Mouse (Mus musculus) hindbrain, embryonic 10.5 days (tissue): ENCODE results near the gene Fam185a. TPM values are rescaled to one million over a fixed set of nuclear protein-coding genes. Genes with fewer than 3 reads are reported as not detected.
A peak's percentile ranks its signal among the peaks of the same experiment; 100 is the strongest.

Experiments
- DNase-seq: peaks from one replicate; pipeline ENCODE4 v3.0.0-alpha.2; 2017; ENCODE audit warnings: low spot score
- H3K27ac ChIP-seq: fragments of 300-500 bp; sonication (generic); 2 replicates; pipeline ENCODE4 v1.5.1; 2016; ENCODE audit warnings: mild to moderate bottlenecking, moderate library complexity
- H3K27me3 ChIP-seq: fragments of 300-500 bp; sonication (generic); 2 replicates; pipeline ENCODE4 v1.6.1; 2016; ENCODE audit warnings: mild to moderate bottlenecking; ENCODE audit not compliant: poor library complexity, insufficient read depth, severe bottlenecking
- H3K36me3 ChIP-seq: fragments of 300-500 bp; sonication (generic); 2 replicates; pipeline ENCODE4 v1.6.1; 2016; ENCODE audit warnings: mild to moderate bottlenecking, moderate library complexity
- H3K4me1 ChIP-seq: fragments of 300-500 bp; sonication (generic); replicated peaks from 2 replicates; pipeline ENCODE4 v1.6.1; 2016; ENCODE audit warnings: mild to moderate bottlenecking
- H3K4me3 ChIP-seq: fragments of 300-500 bp; sonication (generic); 2 replicates; pipeline ENCODE4 v1.5.1; 2016; ENCODE audit warnings: mild to moderate bottlenecking, moderate library complexity
- H3K9me3 ChIP-seq: fragments of 300-500 bp; sonication (generic); 2 replicates; pipeline ENCODE4 v1.6.1; 2016; ENCODE audit warnings: mild to moderate bottlenecking, moderate library complexity
- WGBS: fragments of 180-500 bp; shearing (Covaris S2); methylation state at CpG from one replicate; pipeline ENCODE4 v1.1.7; 2016; 5-methylcytosine and 5-hydroxymethylcytosine counted together
- polyA plus RNA-seq: library from polyadenylated mRNA; unstranded; fragments of >200 nt; fragmentation: Nextera tagmentation; extraction: Ambion mirVana; gene quantifications from 2 replicates; pipeline ENCODE4 v1.2.1, GENCODE M21; 2016

The Fam185a gene
- 4.6 TPM in 2 replicates for polyA plus RNA-seq

- no peaks in the 10 kb centered on the region for H3K27me3 ChIP-seq
- H3K36me3 ChIP-seq, result no peaks in the 10 kb centered on the region
- peak within 1 kb of the TSS; percentile 91 for H3K4me3 ChIP-seq
- no peaks in the 10 kb centered on the region for H3K9me3 ChIP-seq
- H3K4me1 ChIP-seq, result peaks cover 19% of the 10 kb centered on the region
- peak within 1 kb of the TSS; percentile 84 for H3K27ac ChIP-seq
- WGBS, result under 1% methylated on average over 68 of the region's 68 CpGs
- peak; percentile 92 for DNase-seq
Measured at GRCm38 (mm10) chr5:21424614-21425602, at the start of gene Fam185a, which contains the start of gene Ccdc146. Fam185a (plus strand) TSS chr5:21424958. Ccdc146 (minus strand) TSS chr5:21424677.

- H3K4me1 ChIP-seq, result peaks cover 14% of the 10 kb centered on the region; the same call in 1 of the 2 replicates
- DNase-seq, result no peak
- H3K27ac ChIP-seq, result no peak overlapping the region
- H3K9me3 ChIP-seq, result no peaks in the 10 kb centered on the region
- H3K4me3 ChIP-seq, result no peak overlapping the region
- 71% methylated on average over 4 of the region's 4 CpGs for WGBS
- peaks cover 12% of the 10 kb centered on the region; the same call in 1 of the 2 replicates for H3K27me3 ChIP-seq
- no peaks in the 10 kb centered on the region for H3K36me3 ChIP-seq
Measured at GRCm38 (mm10) chr5:21376935-21377334, 47.8 kb upstream of the Fam185a start.

- DNase-seq, result no peak
- 83% methylated on average over 2 of the region's 2 CpGs for WGBS
Measured at GRCm38 (mm10) chr5:21378397-21378796, 46.4 kb upstream of the Fam185a start.

GRCm38 (mm10) chr5:21381986-21382385 lies 42.8 kb upstream of the Fam185a start:
- Histone ChIP-seq H3K9me3 (no peaks in the 10 kb centered on the region), H3K4me1 (peaks cover 8% of the 10 kb centered on the region)
- DNase-seq, result no peak

More at GRCm38 (mm10) chr5:21378397-21378796, 46.4 kb upstream of the Fam185a start:
- H3K27ac ChIP-seq, result no peak overlapping the region
- peaks cover 6% of the 10 kb centered on the region; the same call in 1 of the 2 replicates for H3K27me3 ChIP-seq
- H3K9me3 ChIP-seq, result no peaks in the 10 kb centered on the region
- H3K4me3 ChIP-seq, result no peak overlapping the region
- peaks cover 1% of the 10 kb centered on the region for H3K4me1 ChIP-seq
- no peaks in the 10 kb centered on the region for H3K36me3 ChIP-seq

GRCm38 (mm10) chr5:21382678-21383077 lies 42.1 kb upstream of the Fam185a start:
- DNase-seq, result no peak
- H3K4me3 ChIP-seq, result no peak overlapping the region
- H3K27ac ChIP-seq, result no peak overlapping the region
- no peaks in the 10 kb centered on the region for H3K36me3 ChIP-seq
- H3K27me3 ChIP-seq, result no peaks in the 10 kb centered on the region
- peaks cover 8% of the 10 kb centered on the region for H3K4me1 ChIP-seq
- 76% methylated on average over 6 of the region's 6 CpGs for WGBS
- H3K9me3 ChIP-seq, result no peaks in the 10 kb centered on the region

More at GRCm38 (mm10) chr5:21381986-21382385, 42.8 kb upstream of the Fam185a start:
- 77% methylated on average over 6 of the region's 6 CpGs for whole genome bisulfite sequencing
- no peaks in the 10 kb centered on the region for H3K36me3 ChIP-seq
- no peaks in the 10 kb centered on the region for H3K27me3 ChIP-seq
- H3K27ac ChIP-seq, result no peak overlapping the region
- no peak overlapping the region for H3K4me3 ChIP-seq

- H3K4me3 ChIP-seq, result no peak overlapping the region
- 47% methylated on average over 14 of the region's 14 CpGs for WGBS
- peaks cover 8% of the 10 kb centered on the region for H3K4me1 ChIP-seq
- no peak overlapping the region for H3K27ac ChIP-seq
- no peaks in the 10 kb centered on the region for H3K9me3 ChIP-seq
- H3K36me3 ChIP-seq, result no peaks in the 10 kb centered on the region
- DNase-seq, result no peak
- no peaks in the 10 kb centered on the region for H3K27me3 ChIP-seq
Measured at GRCm38 (mm10) chr5:21383392-21384251, 41.1 kb upstream of the Fam185a start.

- no peak overlapping the region for H3K27ac ChIP-seq
- peaks cover 8% of the 10 kb centered on the region for H3K4me1 ChIP-seq
- WGBS, result 80% methylated on average over 13 of the region's 13 CpGs
- H3K9me3 ChIP-seq, result no peaks in the 10 kb centered on the region
- H3K27me3 ChIP-seq, result no peaks in the 10 kb centered on the region
- no peaks in the 10 kb centered on the region for H3K36me3 ChIP-seq
- H3K4me3 ChIP-seq, result no peak overlapping the region
- no peak for DNase-seq
Measured at GRCm38 (mm10) chr5:21384252-21384960, 40.4 kb upstream of the Fam185a start.

GRCm38 (mm10) chr5:21384976-21385375 lies 39.8 kb upstream of the Fam185a start:
- WGBS, result 95% methylated on average over 9 of the region's 9 CpGs
- no peak overlapping the region for H3K27ac ChIP-seq
- no peaks in the 10 kb centered on the region for H3K27me3 ChIP-seq

GRCm38 (mm10) chr5:21386432-21386831 lies 38.3 kb upstream of the Fam185a start:
- 92% methylated on average over 4 of the region's 4 CpGs for WGBS
- Histone ChIP-seq H3K27me3 (no peaks in the 10 kb centered on the region), H3K27ac (no peak overlapping the region), H3K4me1 (peaks cover 8% of the 10 kb centered on the region), H3K36me3 (no peaks in the 10 kb centered on the region), H3K4me3 (no peak overlapping the region), H3K9me3 (no peaks in the 10 kb centered on the region)
- no peak for DNase-seq

More at GRCm38 (mm10) chr5:21384976-21385375, 39.8 kb upstream of the Fam185a start:
- Histone ChIP-seq H3K4me1 (peaks cover 8% of the 10 kb centered on the region), H3K4me3 (no peak overlapping the region), H3K9me3 (no peaks in the 10 kb centered on the region), H3K36me3 (no peaks in the 10 kb centered on the region)
- no peak for DNase-seq

- Histone ChIP-seq H3K4me3 (no peak overlapping the region), H3K27me3 (no peaks in the 10 kb centered on the region), H3K9me3 (no peaks in the 10 kb centered on the region), H3K27ac (no peak overlapping the region), H3K4me1 (peaks cover 8% of the 10 kb centered on the region), H3K36me3 (no peaks in the 10 kb centered on the region)
- no peak for DNase-seq
Measured at GRCm38 (mm10) chr5:21387340-21387739, 37.4 kb upstream of the Fam185a start.

GRCm38 (mm10) chr5:21388855-21389254 lies 35.9 kb upstream of the Fam185a start:
- H3K27me3 ChIP-seq, result no peaks in the 10 kb centered on the region
- DNase-seq, result no peak
- H3K4me3 ChIP-seq, result no peak overlapping the region
- peaks cover 3% of the 10 kb centered on the region for H3K4me1 ChIP-seq
- no peaks in the 10 kb centered on the region for H3K36me3 ChIP-seq
- H3K27ac ChIP-seq, result no peak overlapping the region
- no peaks in the 10 kb centered on the region for H3K9me3 ChIP-seq
- WGBS, result 70% methylated on average over 4 of the region's 4 CpGs
